Mouse (Mus musculus) frontal cortex, postnatal 10 days (tissue): ENCODE data around the gene 1600002K03Rik.

ENCODE experiments used
- DNase-seq, 2 experiments: peaks; one replicate each; pipeline ENCODE4 v3.0.0; 2022; ENCODE audit warnings: low spot score in 2 of 2, mixed read lengths in 1 of 2

The 1600002K03Rik gene

GRCm38 (mm10) chr10:80141243-80141642 lies 31.5 kb upstream of the 1600002K03Rik start:
- peak; percentile 96 to 97 for DNase-seq

GRCm38 (mm10) chr10:80141786-80142529 lies 30.8 kb upstream of the 1600002K03Rik start:
- peak; percentile 93 for DNase-seq

- no peak for DNase-seq
These were observed 30.2 kb upstream of the 1600002K03Rik start for GRCm38 (mm10) chr10:80142530-80142925.

- no peak for DNase-seq
These were observed 29.1 kb upstream of the 1600002K03Rik start for GRCm38 (mm10) chr10:80143664-80144063.

GRCm38 (mm10) chr10:80144159-80144558 lies 28.6 kb upstream of the 1600002K03Rik start:
- no peak for DNase-seq

GRCm38 (mm10) chr10:80144864-80145838 lies 27.6 kb upstream of the 1600002K03Rik start:
- DNase-seq: peak in 1 of 2 experiments; percentile 74

GRCm38 (mm10) chr10:80145896-80146295 lies 26.8 kb upstream of the 1600002K03Rik start:
- DNase-seq: no peak

GRCm38 (mm10) chr10:80146568-80147011 lies 26.2 kb upstream of the 1600002K03Rik start:
- no peak for DNase-seq

GRCm38 (mm10) chr10:80147146-80147718 lies 25.5 kb upstream of the 1600002K03Rik start:
- DNase-seq: no peak

GRCm38 (mm10) chr10:80147719-80148601 lies 24.8 kb upstream of the 1600002K03Rik start, which contains the start of gene Midn:
Gene Midn, plus strand, starts transcription at chr10:80148272.
- peak in 1 of 2 experiments; percentile 76 for DNase-seq

GRCm38 (mm10) chr10:80148610-80149290 lies 24.0 kb upstream of the 1600002K03Rik start:
- peak; percentile 92 to 95 for DNase-seq

GRCm38 (mm10) chr10:80149291-80150225 lies 23.2 kb upstream of the 1600002K03Rik start:
- peak; percentile 98 to 99 for DNase-seq

- DNase-seq: peak in 1 of 2 experiments; percentile 71
These were observed 22.2 kb upstream of the 1600002K03Rik start for GRCm38 (mm10) chr10:80150226-80151210.

GRCm38 (mm10) chr10:80151211-80152034 lies 21.3 kb upstream of the 1600002K03Rik start:
- no peak for DNase-seq

GRCm38 (mm10) chr10:80152071-80152872 lies 20.5 kb upstream of the 1600002K03Rik start:
- DNase-seq: no peak

GRCm38 (mm10) chr10:80152873-80153260 lies 19.9 kb upstream of the 1600002K03Rik start:
- DNase-seq: no peak
